Mouse (Mus musculus) olfactory bulb, adult 2 months (tissue): ENCODE measurements around the gene Cstad.

Source experiments
- CTCF ChIP-seq: fragments of 200-500 bp; IDR thresholded peaks from 2 replicates; pipeline ENCODE4 v1.5.1; 2012; ENCODE audit warnings: low read depth, mild to moderate bottlenecking, low read length, moderate library complexity; ENCODE audit not compliant: insufficient read depth
- POLR2A ChIP-seq: fragments of 200-500 bp; IDR thresholded peaks from 2 replicates; pipeline ENCODE4 v1.6.1; 2012; ENCODE audit warnings: mild to moderate bottlenecking, low read depth, low read length, moderate library complexity; ENCODE audit not compliant: insufficient read depth

DNA sequence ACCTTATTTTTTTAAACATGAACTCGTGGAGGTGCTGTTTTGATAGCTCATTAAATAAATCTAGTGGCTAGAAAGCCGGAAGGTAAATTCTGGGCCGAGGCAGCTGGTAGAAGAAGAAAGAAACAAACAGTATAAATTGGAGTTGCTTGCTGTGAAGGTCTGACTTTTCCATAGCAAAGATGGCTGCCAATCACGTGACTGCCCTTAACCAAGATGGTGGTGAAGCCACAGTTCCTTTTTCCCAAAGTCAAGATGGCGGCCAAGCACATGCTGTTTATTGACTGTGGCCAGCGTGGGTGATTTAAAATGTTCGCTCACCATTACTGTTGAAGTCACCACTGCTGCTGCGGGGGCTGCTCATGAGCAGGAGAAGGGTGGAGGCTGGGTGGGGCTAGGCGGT is 17.8 kb upstream of the Cstad start:
- no peak for TF ChIP-seq POLR2A
- TF ChIP-seq CTCF: no peak
